Mouse (Mus musculus) G1E (cell line): ENCODE results near the gene Plxdc2. TPM values are rescaled to one million over a fixed set of nuclear protein-coding genes. Genes with fewer than 3 reads are reported as not detected.

Source experiments
- ATAC-seq: 2 replicates; pipeline ENCODE4 v1.8.0; 2016; ENCODE audit warnings: mild to moderate bottlenecking; ENCODE audit not compliant: insufficient number of reproducible peaks, poor library complexity, low FRiP score, severe bottlenecking; ENCODE audit errors: extremely low read depth
- DNase-seq: peaks from one replicate; pipeline ENCODE4 v3.0.0; 2012; ENCODE audit warnings: low spot score
- H3K27me3 ChIP-seq: 2 replicates; pipeline ENCODE4 v1.6.1; 2012; ENCODE audit warnings: mild to moderate bottlenecking, low read length, inconsistent platforms; ENCODE audit not compliant: insufficient read depth
- H3K36me3 ChIP-seq: replicated peaks from 2 replicates; pipeline ENCODE3; 2012; ENCODE audit warnings: mild to moderate bottlenecking, inconsistent platforms
- H3K4me1 ChIP-seq: 2 replicates; pipeline ENCODE4 v1.6.1; 2012; ENCODE audit warnings: low read depth, low read length, inconsistent platforms, mixed read lengths; ENCODE audit not compliant: insufficient read depth
- H3K4me3 ChIP-seq: 2 replicates; pipeline ENCODE4 v1.5.1; 2012; ENCODE audit warnings: low read depth, mild to moderate bottlenecking, inconsistent platforms, low read length, moderate library complexity, mixed read lengths
- H3K9me3 ChIP-seq: replicated peaks from 2 replicates; pipeline ENCODE4 v1.6.1; 2012; ENCODE audit warnings: inconsistent platforms
- CTCF ChIP-seq: IDR thresholded peaks from 2 replicates; pipeline ENCODE4 v1.5.1; 2012; ENCODE audit warnings: low read depth, low read length, inconsistent platforms, mixed read lengths
- GATA1 ChIP-seq: IDR thresholded peaks from 2 replicates; pipeline ENCODE4 v1.6.1; 2012; ENCODE audit warnings: borderline replicate concordance, low read length, inconsistent platforms, mixed read lengths
- GATA2 ChIP-seq: IDR thresholded peaks from 2 replicates; pipeline ENCODE4 v1.6.1; 2012; ENCODE audit warnings: low read depth, low read length, inconsistent platforms, borderline replicate concordance
- POLR2AphosphoS5 ChIP-seq: IDR thresholded peaks from 2 replicates; pipeline ENCODE4 v1.6.1; 2012; ENCODE audit warnings: low read depth, low read length, inconsistent platforms; ENCODE audit not compliant: insufficient replicate concordance
- TAL1 ChIP-seq: conservative IDR thresholded peaks from 2 replicates; pipeline ENCODE4 v1.6.1; 2012; ENCODE audit warnings: low read depth, low read length, inconsistent platforms, mixed read lengths
- polyA plus RNA-seq: library from polyadenylated mRNA; stranded (reverse); fragments of >175 nt; gene quantifications from 2 replicates; pipeline ENCODE4 v1.2.3, GENCODE M21; 2012
- total RNA-seq, 2 experiments: library from RNA; stranded (forward) in 1 of 2; stranded (reverse) in 1 of 2; fragments of 200-1000 nt in 1 of 2; fragments of >200 nt in 1 of 2; fragmentation: Nextera tagmentation in 1 of 2; gene quantifications; 2 replicates each; pipeline ENCODE4 v1.2.3; 2014 to 2017

Gene Plxdc2
- total and polyA plus RNA-seq, 3 experiments = 0.05 TPM; not detected in 2

DNA sequence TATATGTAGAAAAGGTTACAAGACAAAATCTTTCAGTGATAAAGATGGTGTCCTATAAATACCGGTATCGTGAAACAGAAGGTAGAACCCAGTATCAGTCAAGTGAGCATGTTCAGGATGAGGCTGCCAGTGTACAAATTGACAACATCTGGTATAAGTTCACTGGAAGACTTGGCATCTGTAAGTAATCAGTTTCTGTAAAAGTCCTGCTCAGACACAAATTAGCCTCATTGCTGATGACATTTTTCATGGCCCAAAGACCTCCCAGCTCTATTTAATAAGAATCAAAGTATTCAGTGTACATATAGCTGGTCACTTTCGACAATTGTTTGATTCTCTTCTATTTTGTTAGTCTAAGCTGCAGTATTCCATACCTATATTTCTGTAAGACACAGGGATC is 129.9 kb downstream of the Plxdc2 start:
- Histone ChIP-seq H3K9me3 (no peaks in the 10 kb centered on the region), H3K4me3 (no peak overlapping the region), H3K36me3 (no peaks in the 10 kb centered on the region), H3K4me1 (no peaks in the 10 kb centered on the region), H3K27me3 (no peaks in the 10 kb centered on the region)
- no peak for DNase-seq
- ATAC-seq = no peak
- no peak for TF ChIP-seq GATA1
- TF ChIP-seq POLR2AphosphoS5 = no peak
- no peak for TF ChIP-seq GATA2
- TF ChIP-seq CTCF = no peak
- TF ChIP-seq TAL1 = no peak

DNA sequence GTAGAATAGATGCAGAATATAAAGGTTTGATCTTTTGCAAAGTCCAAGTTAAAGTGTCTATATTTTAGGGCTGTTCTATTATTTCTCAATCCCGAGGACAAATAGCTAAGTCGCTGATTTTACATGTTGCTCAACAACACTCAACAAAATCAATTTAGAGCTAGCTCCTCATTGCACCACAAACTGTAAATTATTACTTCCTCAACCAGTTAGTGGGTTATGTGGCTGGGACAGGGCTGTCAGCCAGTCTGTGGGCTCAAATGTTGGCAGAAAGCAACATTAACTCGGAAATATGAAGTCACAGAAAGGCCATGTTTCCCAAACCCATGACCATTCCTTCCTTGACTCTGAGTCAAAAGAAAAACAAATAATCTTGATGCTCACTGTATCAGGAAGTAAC is 135.1 kb downstream of the Plxdc2 start:
- ATAC-seq = no peak
- no peak for TF ChIP-seq GATA2
- no peak for TF ChIP-seq TAL1
- no peak for TF ChIP-seq CTCF
- TF ChIP-seq POLR2AphosphoS5 = no peak
- no peak for TF ChIP-seq GATA1
- Histone ChIP-seq H3K4me3 (no peak overlapping the region), H3K27me3 (no peaks in the 10 kb centered on the region), H3K9me3 (no peaks in the 10 kb centered on the region), H3K36me3 (no peaks in the 10 kb centered on the region), H3K4me1 (no peaks in the 10 kb centered on the region)
- no peak for DNase-seq

DNA sequence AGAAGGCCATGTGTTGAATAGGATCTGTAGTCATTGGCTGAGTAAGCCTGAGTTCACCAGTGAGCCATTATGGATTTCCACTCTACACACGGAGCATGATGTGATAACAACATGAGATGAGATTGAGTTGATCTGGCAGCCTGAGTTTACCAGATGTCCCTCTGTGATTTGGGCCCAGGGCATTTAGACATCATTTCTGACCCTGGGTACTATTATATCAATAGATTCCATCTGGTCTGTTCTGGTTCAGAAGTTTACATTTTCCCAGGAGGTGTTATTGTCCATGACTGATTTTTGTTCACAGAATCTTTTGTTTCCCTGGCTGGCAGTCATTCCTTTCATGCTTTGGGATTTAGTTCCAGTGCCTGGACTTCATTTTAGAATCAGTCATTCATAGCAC is 146.7 kb downstream of the Plxdc2 start:
- TF ChIP-seq TAL1 (no peak), POLR2AphosphoS5 (no peak), GATA1 (no peak), CTCF (no peak), GATA2 (no peak)

DNA sequence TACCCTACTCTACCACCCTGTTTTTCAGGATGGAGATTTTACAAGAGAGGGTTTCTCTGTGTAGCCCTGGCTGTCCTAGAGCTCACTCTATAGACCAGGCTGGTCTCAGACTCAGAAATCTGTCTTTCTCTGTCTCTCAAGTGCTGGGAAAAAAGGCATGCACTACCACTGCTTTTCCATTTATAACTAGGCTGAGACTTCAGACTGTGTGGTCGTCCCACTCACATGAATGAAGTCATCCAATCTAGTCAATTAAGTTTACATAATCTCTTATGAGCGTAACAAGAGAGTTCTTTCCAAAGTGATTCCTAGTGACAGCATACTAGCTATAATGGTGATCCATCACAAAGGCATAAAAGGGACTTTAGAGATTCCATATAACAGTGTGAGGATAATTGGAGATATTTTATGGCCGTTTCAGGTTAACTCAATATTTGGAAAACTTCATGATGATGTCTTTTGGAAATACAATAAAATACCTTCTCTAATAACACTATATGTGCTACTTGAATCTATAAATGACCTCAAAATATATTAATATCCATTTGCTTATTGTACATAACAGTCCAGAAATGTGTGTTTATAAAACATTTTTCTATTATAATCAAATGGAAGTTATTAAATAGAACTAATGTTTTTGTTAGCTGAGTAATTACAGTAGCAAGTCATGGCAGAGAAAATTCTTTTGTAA is 151.6 kb downstream of the Plxdc2 start:
- ATAC-seq = no peak
- Histone ChIP-seq H3K36me3 (no peaks in the 10 kb centered on the region), H3K4me1 (no peaks in the 10 kb centered on the region), H3K4me3 (no peak overlapping the region), H3K27me3 (no peaks in the 10 kb centered on the region), H3K9me3 (no peaks in the 10 kb centered on the region)
- TF ChIP-seq CTCF (no peak), TAL1 (no peak), GATA2 (no peak), POLR2AphosphoS5 (no peak), GATA1 (no peak)
- no peak for DNase-seq

More for the DNA sequence above, 146.7 kb downstream of the Plxdc2 start:
- no peaks in the 10 kb centered on the region for H3K9me3 ChIP-seq
- ATAC-seq = no peak
- H3K4me3 ChIP-seq = no peak overlapping the region
- no peaks in the 10 kb centered on the region for H3K27me3 ChIP-seq
- no peak for DNase-seq
- H3K36me3 ChIP-seq = no peaks in the 10 kb centered on the region
- H3K4me1 ChIP-seq = no peaks in the 10 kb centered on the region

DNA sequence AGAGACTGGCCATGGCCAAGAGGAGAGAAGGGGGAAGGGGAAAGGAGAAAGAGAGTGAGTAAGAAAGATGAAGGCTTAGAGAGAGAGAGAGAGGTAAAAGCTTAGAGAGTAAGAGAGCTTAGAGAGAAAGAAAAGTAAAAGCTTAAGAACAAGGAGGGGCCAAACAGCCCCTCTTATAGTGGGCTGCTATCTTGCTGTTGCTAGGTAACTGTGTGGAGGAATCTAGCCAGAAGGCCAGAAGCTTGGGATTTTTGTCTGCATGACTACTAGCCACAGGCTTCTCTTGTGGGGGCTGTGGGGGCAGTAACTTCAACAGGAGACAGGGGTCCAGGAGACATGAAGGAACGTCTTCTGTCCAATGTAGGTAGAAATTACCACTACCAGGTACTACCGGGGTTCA is 162.0 kb downstream of the Plxdc2 start:
- no peaks in the 10 kb centered on the region for H3K9me3 ChIP-seq
- no peak for ATAC-seq
- no peaks in the 10 kb centered on the region for H3K36me3 ChIP-seq
- no peak overlapping the region for H3K4me3 ChIP-seq
- H3K27me3 ChIP-seq = no peaks in the 10 kb centered on the region
- no peak for DNase-seq
- TF ChIP-seq TAL1 = no peak
- TF ChIP-seq GATA1 = no peak
- TF ChIP-seq GATA2 = no peak
- no peak for TF ChIP-seq POLR2AphosphoS5
- TF ChIP-seq CTCF = no peak
- no peaks in the 10 kb centered on the region for H3K4me1 ChIP-seq

DNA sequence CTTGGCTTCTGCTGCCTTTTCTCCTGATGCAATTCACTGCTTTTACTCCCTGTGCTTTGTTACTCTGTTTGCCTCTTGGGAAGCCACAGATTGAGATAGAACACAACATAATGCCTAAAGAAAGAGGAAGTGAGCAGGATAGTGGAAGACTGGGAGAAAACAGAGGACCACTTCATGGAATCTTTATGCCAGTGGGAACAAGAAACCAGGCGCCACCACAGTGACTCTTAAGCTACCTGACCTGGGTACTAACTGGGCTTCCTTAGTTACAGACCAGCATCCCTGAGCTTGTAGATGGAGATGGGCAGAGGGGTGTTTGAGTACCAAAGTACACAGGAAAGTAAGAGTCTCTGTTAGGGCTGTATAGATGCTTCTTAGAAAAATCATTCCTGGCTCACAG is 167.3 kb downstream of the Plxdc2 start:
- ATAC-seq (no peak), DNase-seq (no peak)
- H3K4me3 ChIP-seq = no peak overlapping the region
- TF ChIP-seq TAL1 = no peak
- TF ChIP-seq CTCF = no peak
- no peak for TF ChIP-seq POLR2AphosphoS5
- TF ChIP-seq GATA1 = no peak
- no peak for TF ChIP-seq GATA2
- no peaks in the 10 kb centered on the region for H3K36me3 ChIP-seq
- no peaks in the 10 kb centered on the region for H3K27me3 ChIP-seq
- no peaks in the 10 kb centered on the region for H3K4me1 ChIP-seq
- no peaks in the 10 kb centered on the region for H3K9me3 ChIP-seq

DNA sequence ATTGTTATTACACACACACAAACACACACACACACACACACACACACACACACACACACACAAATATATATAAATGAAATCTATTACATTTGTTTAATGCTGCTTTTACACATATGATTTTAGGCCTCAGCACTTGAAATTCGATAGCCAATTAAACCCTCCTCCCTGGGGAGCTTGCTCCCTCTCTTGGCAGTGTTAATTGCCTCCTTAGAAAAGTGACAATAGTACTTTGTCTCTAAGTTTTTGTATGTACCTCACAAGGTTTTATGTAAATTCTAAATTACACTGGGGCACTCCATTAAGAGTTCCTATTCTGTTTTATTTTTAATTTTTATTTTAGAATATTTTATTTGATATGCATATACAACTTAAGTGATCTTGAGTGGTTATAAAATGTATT is 176.1 kb downstream of the Plxdc2 start:
- Histone ChIP-seq H3K27me3 (no peaks in the 10 kb centered on the region; the same call in 1 of the 2 replicates), H3K4me3 (no peak overlapping the region), H3K4me1 (no peaks in the 10 kb centered on the region), H3K36me3 (no peaks in the 10 kb centered on the region), H3K9me3 (no peaks in the 10 kb centered on the region)
- DNase-seq (no peak), ATAC-seq (no peak)
- TF ChIP-seq TAL1 (no peak), CTCF (no peak), GATA1 (no peak)
